Mouse (Mus musculus) kidney, adult 18-20 months (tissue): Measurements from ENCODE around the gene Gm21921.
"Not testable (repeated sequence)": the region's sequence is repeated elsewhere in the genome, so short reads cannot be mapped to it uniquely, and the experiment has no call there.

ENCODE experiments used
- DNase-seq: peaks from one replicate; pipeline ENCODE4 v3.0.0; 2021

Gm21921 gene

GRCm38 (mm10) chrY:24796143-24796542 lies at the start of gene Gm21921:
Gm21921 (minus strand) TSS chrY:24796243.
- not testable (repeated sequence) for DNase-seq
